Mouse (Mus musculus) G1E (cell line): ENCODE measurements at regions not wholly inside any gene's neighbourhood (a gene's known extent, or its start where the extent isn't known, plus 50 kb on each side); places are given as distances from the start of the nearest gene placed in this dataset.

Experiments used
- ATAC-seq: 2 replicates; pipeline ENCODE4 v1.8.0; 2016; ENCODE audit warnings: mild to moderate bottlenecking; ENCODE audit not compliant: insufficient number of reproducible peaks, poor library complexity, low FRiP score, severe bottlenecking; ENCODE audit errors: extremely low read depth
- DNase-seq: peaks from one replicate; pipeline ENCODE4 v3.0.0; 2012; ENCODE audit warnings: low spot score
- H3K27me3 ChIP-seq: 2 replicates; pipeline ENCODE4 v1.6.1; 2012; ENCODE audit warnings: mild to moderate bottlenecking, low read length, inconsistent platforms; ENCODE audit not compliant: insufficient read depth
- H3K36me3 ChIP-seq: replicated peaks from 2 replicates; pipeline ENCODE3; 2012; ENCODE audit warnings: mild to moderate bottlenecking, inconsistent platforms
- H3K4me1 ChIP-seq: 2 replicates; pipeline ENCODE4 v1.6.1; 2012; ENCODE audit warnings: low read depth, low read length, inconsistent platforms, mixed read lengths; ENCODE audit not compliant: insufficient read depth
- H3K4me3 ChIP-seq: 2 replicates; pipeline ENCODE4 v1.5.1; 2012; ENCODE audit warnings: low read depth, mild to moderate bottlenecking, inconsistent platforms, low read length, moderate library complexity, mixed read lengths
- H3K9me3 ChIP-seq: replicated peaks from 2 replicates; pipeline ENCODE4 v1.6.1; 2012; ENCODE audit warnings: inconsistent platforms
- CTCF ChIP-seq: IDR thresholded peaks from 2 replicates; pipeline ENCODE4 v1.5.1; 2012; ENCODE audit warnings: low read depth, low read length, inconsistent platforms, mixed read lengths
- GATA1 ChIP-seq: IDR thresholded peaks from 2 replicates; pipeline ENCODE4 v1.6.1; 2012; ENCODE audit warnings: borderline replicate concordance, low read length, inconsistent platforms, mixed read lengths
- GATA2 ChIP-seq: IDR thresholded peaks from 2 replicates; pipeline ENCODE4 v1.6.1; 2012; ENCODE audit warnings: low read depth, low read length, inconsistent platforms, borderline replicate concordance
- POLR2AphosphoS5 ChIP-seq: IDR thresholded peaks from 2 replicates; pipeline ENCODE4 v1.6.1; 2012; ENCODE audit warnings: low read depth, low read length, inconsistent platforms; ENCODE audit not compliant: insufficient replicate concordance
- TAL1 ChIP-seq: conservative IDR thresholded peaks from 2 replicates; pipeline ENCODE4 v1.6.1; 2012; ENCODE audit warnings: low read depth, low read length, inconsistent platforms, mixed read lengths

- Histone ChIP-seq H3K9me3 (peaks cover 8% of the 10 kb centered on the region), H3K27me3 (no peaks in the 10 kb centered on the region), H3K36me3 (no peaks in the 10 kb centered on the region), H3K4me3 (no peak overlapping the region), H3K4me1 (no peaks in the 10 kb centered on the region)
- ATAC-seq (no peak), DNase-seq (no peak)
- TF ChIP-seq POLR2AphosphoS5: no peak
- TF ChIP-seq CTCF: no peak
- no peak for TF ChIP-seq TAL1
- TF ChIP-seq GATA1: no peak
- no peak for TF ChIP-seq GATA2
These were observed 252.7 kb downstream of the Ptprc start for GRCm38 (mm10) chr1:137922769-137923168.

GRCm38 (mm10) chr1:137921592-137921991 lies 253.9 kb downstream of the Ptprc start:
- TF ChIP-seq CTCF (no peak), GATA1 (no peak), POLR2AphosphoS5 (no peak), GATA2 (no peak), TAL1 (no peak)
- DNase-seq (no peak), ATAC-seq (no peak)
- peaks cover 11% of the 10 kb centered on the region for H3K9me3 ChIP-seq
- H3K27me3 ChIP-seq: no peaks in the 10 kb centered on the region
- no peaks in the 10 kb centered on the region for H3K36me3 ChIP-seq
- no peak overlapping the region for H3K4me3 ChIP-seq
- no peaks in the 10 kb centered on the region for H3K4me1 ChIP-seq

GRCm38 (mm10) chr1:137919739-137920563 lies 255.6 kb downstream of the Ptprc start:
- no peak for ATAC-seq
- Histone ChIP-seq H3K4me1 (no peaks in the 10 kb centered on the region), H3K36me3 (no peaks in the 10 kb centered on the region), H3K4me3 (no peak overlapping the region), H3K9me3 (peaks cover 6% of the 10 kb centered on the region; the same call in 1 of the 2 replicates), H3K27me3 (no peaks in the 10 kb centered on the region)
- TF ChIP-seq GATA1: no peak
- no peak for TF ChIP-seq TAL1
- no peak for TF ChIP-seq CTCF
- no peak for TF ChIP-seq POLR2AphosphoS5
- no peak for TF ChIP-seq GATA2
- DNase-seq: no peak

- H3K4me3 ChIP-seq: no peak overlapping the region
- peaks cover 9% of the 10 kb centered on the region; the same call in 1 of the 2 replicates for H3K9me3 ChIP-seq
- no peaks in the 10 kb centered on the region for H3K4me1 ChIP-seq
- ATAC-seq (no peak), DNase-seq (no peak)
- H3K27me3 ChIP-seq: no peaks in the 10 kb centered on the region
- H3K36me3 ChIP-seq: no peaks in the 10 kb centered on the region
- TF ChIP-seq CTCF (no peak), TAL1 (no peak), GATA1 (no peak), GATA2 (no peak), POLR2AphosphoS5 (no peak)
These were observed 258.1 kb downstream of the Ptprc start for GRCm38 (mm10) chr1:137917449-137917848.

- no peak for ATAC-seq
- TF ChIP-seq GATA1: no peak
- no peak for TF ChIP-seq TAL1
- no peak for TF ChIP-seq POLR2AphosphoS5
- TF ChIP-seq GATA2: no peak
- TF ChIP-seq CTCF: no peak
These were observed 268.6 kb downstream of the Ptprc start for GRCm38 (mm10) chr1:137906883-137907282.

GRCm38 (mm10) chr1:137906477-137906876 lies 269.0 kb downstream of the Ptprc start:
- no peak for TF ChIP-seq TAL1
- TF ChIP-seq GATA2: no peak
- no peak for TF ChIP-seq POLR2AphosphoS5
- no peak for TF ChIP-seq GATA1
- no peak for TF ChIP-seq CTCF
- no peak for ATAC-seq
- H3K9me3 ChIP-seq: peaks cover 10% of the 10 kb centered on the region; the same call in 1 of the 2 replicates
- no peak overlapping the region for H3K4me3 ChIP-seq
- no peaks in the 10 kb centered on the region for H3K4me1 ChIP-seq
- DNase-seq: no peak
- no peaks in the 10 kb centered on the region for H3K27me3 ChIP-seq
- H3K36me3 ChIP-seq: no peaks in the 10 kb centered on the region

More at GRCm38 (mm10) chr1:137906883-137907282, 268.6 kb downstream of the Ptprc start:
- Histone ChIP-seq H3K4me3 (no peak overlapping the region), H3K27me3 (no peaks in the 10 kb centered on the region), H3K36me3 (no peaks in the 10 kb centered on the region), H3K9me3 (peaks cover 10% of the 10 kb centered on the region; the same call in 1 of the 2 replicates), H3K4me1 (no peaks in the 10 kb centered on the region)
- DNase-seq: no peak
